Mouse (Mus musculus): ENCODE measurements around the gene Tmem87a. TPM values are rescaled to one million over a fixed set of nuclear protein-coding genes. Genes with fewer than 3 reads are reported as not detected.

The Tmem87a gene
- polyA plus RNA-seq, 1 experiment from 2014 or later: 4.0 TPM

GRCm38 (mm10) chr2:120312276-120312825 lies 91.6 kb downstream of the Tmem87a start:
- no peaks in the 10 kb centered on the region for H3K4me1 ChIP-seq (replicated peaks)
- no peak for DNase-seq
- H3K36me3 ChIP-seq: peaks cover 11% of the 10 kb centered on the region
- no peaks in the 10 kb centered on the region for H3K27me3 ChIP-seq
- no peak overlapping the region for H3K4me3 ChIP-seq (replicated peaks)
- H3K9me3 ChIP-seq (replicated peaks): no peaks in the 10 kb centered on the region
- no peak for ATAC-seq (ENCODE audit: low read depth)
- H3K9ac ChIP-seq: no peak overlapping the region
- H3K27ac ChIP-seq: no peak overlapping the region
- WGBS (ENCODE audit: insufficient replicate concordance): 60% methylated on average over 7 of the region's 7 CpGs
- no peak overlapping the region for H3K4me2 ChIP-seq

Other genes with a start within 250 kb of the Tmem87a start
- gene Ehd4, start 249.5 kb downstream of the Tmem87a start, polyA plus RNA-seq (2015; fragmentation: Nextera tagmentation; extraction: Ambion mirVana): 27.2 and 30.8 TPM in 2 replicates
- 0.02 TPM in 1 of 2 replicates, not detected in the other for gene Pla2g4e, start 158.8 kb downstream of the Tmem87a start, polyA plus RNA-seq (2015; fragmentation: Nextera tagmentation; extraction: Ambion mirVana)
- gene Pla2g4d, start 114.9 kb downstream of the Tmem87a start, polyA plus RNA-seq (2015; fragmentation: Nextera tagmentation; extraction: Ambion mirVana): not detected in 2 replicates
- gene Pla2g4f, start 89.9 kb downstream of the Tmem87a start, polyA plus RNA-seq (2015; fragmentation: Nextera tagmentation; extraction: Ambion mirVana): 0.06 TPM in 1 of 2 replicates, not detected in the other
- gene Vps39, start 51.0 kb downstream of the Tmem87a start, polyA plus RNA-seq (2015; fragmentation: Nextera tagmentation; extraction: Ambion mirVana): 7.1 and 8.2 TPM in 2 replicates
- gene Ganc, start 217 bp downstream of the Tmem87a start, polyA plus RNA-seq (2015; fragmentation: Nextera tagmentation; extraction: Ambion mirVana): 4.9 and 5.5 TPM in 2 replicates
- gene Capn3, start 51.9 kb upstream of the Tmem87a start, polyA plus RNA-seq (2015; fragmentation: Nextera tagmentation; extraction: Ambion mirVana): 5.7 and 6.1 TPM in 2 replicates
- gene Zfp106, start 159.7 kb upstream of the Tmem87a start, polyA plus RNA-seq (2015; fragmentation: Nextera tagmentation; extraction: Ambion mirVana): 25.6 and 29.1 TPM in 2 replicates
- 31.3 and 36.9 TPM in 2 replicates for gene Snap23, start 163.6 kb upstream of the Tmem87a start, polyA plus RNA-seq (2015; fragmentation: Nextera tagmentation; extraction: Ambion mirVana)
- gene Haus2, start 205.3 kb upstream of the Tmem87a start, polyA plus RNA-seq (2015; fragmentation: Nextera tagmentation; extraction: Ambion mirVana): 17.6 and 19.1 TPM in 2 replicates
- 14.2 and 15.6 TPM in 2 replicates for gene Lrrc57, start 205.4 kb upstream of the Tmem87a start, polyA plus RNA-seq (2015; fragmentation: Nextera tagmentation; extraction: Ambion mirVana)
- gene Stard9, start 225.0 kb upstream of the Tmem87a start, polyA plus RNA-seq (2015; fragmentation: Nextera tagmentation; extraction: Ambion mirVana): 0.61 and 0.85 TPM in 2 replicates

Data from liver, embryonic 13.5 days (tissue).